Mouse (Mus musculus) inflammation-experienced regulatory T-cells, adult 6 months (primary cell): ENCODE results near the gene Cpe. TPM values are rescaled to one million over a fixed set of nuclear protein-coding genes. Genes with fewer than 3 reads are reported as not detected.

Experiments
- ATAC-seq: one replicate; pipeline ENCODE4 v1.8.0; 2017
- polyA plus RNA-seq, 3 experiments: library from polyadenylated mRNA; unstranded; fragments of 100-300 nt; shearing (Covaris generic); gene quantifications; one replicate each; pipeline ENCODE4 v1.2.1; 2017

Gene Cpe
- polyA plus RNA-seq, 3 experiments from 2014 or later = 1.4 to 2.8 (median 1.6) TPM

DNA sequence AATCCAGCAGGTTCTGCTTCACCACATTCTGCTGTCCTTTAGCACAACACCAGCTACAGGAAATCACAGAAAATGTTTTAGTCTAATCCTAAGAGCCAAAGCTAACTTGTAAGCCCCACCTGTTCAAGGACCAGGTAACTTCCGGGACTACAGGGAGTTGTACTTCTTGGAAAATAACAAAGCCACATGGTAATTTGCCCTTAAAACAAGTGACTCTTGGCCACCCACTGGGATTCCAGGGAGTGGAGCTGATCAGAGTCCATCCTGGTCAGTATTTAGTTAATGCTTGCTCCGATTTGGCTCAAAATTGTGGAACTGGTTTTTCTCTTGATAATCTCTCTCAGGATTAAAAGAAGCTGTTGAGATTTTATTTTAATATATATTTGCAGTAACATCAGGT is 61.1 kb downstream of the Cpe start:
- no peak for ATAC-seq

DNA sequence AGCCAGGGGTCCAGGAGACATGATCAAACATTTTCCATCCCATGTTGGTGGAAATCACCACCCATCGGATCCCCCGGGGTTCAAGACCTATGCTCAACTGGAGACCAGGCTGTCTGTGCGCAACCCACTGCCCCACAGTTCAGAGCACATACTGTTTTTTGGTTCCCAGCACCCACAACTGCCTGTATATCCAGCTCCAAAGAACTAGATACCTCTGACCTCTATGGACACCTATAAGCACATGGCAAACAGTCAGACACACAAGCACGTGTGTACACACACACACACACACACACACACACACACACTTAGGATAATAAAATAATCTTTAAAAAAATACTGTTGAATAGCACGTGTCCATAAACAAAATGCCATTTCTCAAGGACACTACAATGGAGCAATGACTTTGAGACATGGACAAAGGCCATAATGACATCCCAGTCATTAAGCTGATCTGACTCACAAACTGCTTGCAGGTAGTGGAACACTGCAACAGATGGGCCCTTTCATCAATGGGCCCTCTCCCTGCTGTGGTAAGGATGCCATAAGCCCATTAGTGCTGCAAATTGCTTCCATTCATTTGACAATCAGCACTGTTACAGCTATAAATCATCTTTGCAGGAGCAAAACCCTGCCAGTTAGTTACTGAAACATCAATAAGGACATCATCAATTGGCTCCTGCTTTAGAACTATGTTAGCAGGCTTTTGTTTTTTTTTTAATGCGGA is 63.7 kb downstream of the Cpe start:
- ATAC-seq = no peak

DNA sequence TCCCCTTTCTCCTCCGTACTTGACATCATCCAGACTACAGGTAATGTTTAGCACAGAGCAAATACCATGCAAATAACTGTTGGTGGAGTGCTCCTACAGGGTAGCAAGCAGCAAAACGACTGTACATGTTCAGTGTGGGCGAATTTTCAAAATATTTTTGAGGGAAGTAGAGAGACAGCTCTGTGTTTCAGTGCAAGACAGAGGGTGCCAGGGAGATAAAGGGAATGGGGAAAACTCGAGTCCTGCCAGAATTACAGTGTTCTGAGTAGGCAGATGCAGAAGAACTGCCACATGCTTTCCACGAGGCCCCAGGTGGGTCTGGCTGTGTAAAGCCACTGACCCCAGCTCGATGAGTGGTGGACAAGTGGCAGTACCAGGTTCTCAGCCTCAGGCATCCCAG is 64.8 kb downstream of the Cpe start:
- no peak for ATAC-seq

DNA sequence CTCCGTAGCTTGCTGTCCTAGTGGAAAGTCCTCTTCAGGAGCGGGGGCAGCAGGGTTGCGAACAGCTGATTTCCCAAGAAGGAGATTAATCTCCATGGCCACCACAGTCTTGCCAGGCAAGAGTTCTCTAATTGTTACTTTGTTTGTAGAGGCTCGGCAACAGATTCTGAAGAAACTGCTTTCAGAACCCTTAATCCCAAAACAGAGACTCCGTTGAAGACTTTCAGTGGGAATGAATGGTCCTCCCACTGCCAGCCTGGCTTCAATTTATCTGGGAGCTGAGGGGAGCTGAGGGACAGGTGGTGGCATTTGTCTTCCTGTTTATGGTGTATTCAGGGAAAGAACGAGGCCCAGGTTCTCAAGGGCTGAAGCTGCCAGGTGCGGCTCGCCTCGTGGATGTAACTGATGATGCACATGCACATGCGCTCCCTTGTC is 68.2 kb downstream of the Cpe start:
- ATAC-seq = no peak

DNA sequence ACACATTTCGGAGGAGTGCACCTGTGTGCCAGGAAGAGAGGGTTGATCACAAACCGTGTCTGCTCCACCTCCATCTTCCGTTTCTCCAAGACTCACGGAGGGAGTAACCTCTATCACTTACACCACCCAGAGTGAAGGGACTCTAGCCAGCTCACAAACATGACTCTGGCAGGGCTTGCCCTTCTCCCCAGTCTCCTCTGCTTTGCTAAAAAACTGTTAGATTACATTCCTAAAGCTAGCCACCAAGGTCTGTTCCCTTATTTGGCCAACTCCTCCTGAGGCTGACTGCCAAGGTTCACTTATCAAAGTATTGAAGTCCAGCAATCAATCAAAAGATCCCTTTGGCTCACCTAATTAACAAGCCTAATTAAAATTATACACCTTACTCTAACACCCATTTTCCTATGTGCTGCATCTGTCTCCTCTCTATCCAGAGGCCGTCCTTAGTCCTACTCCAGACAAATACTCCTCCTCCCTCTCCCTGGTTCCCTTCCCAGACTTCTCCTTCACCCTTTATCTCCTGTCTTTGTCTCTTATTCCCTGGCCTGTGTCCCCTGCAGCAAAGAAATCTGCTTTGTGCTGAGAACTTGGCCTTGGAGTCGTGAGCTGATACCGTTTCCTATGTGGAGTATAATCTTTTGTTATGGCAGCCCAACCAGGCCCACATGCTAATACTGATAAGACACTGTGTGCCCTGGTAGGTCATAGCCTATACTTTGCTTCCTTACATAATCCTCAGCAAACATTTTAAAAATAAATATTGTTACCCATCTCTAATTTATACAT is 72.3 kb downstream of the Cpe start:
- ATAC-seq = no peak

DNA sequence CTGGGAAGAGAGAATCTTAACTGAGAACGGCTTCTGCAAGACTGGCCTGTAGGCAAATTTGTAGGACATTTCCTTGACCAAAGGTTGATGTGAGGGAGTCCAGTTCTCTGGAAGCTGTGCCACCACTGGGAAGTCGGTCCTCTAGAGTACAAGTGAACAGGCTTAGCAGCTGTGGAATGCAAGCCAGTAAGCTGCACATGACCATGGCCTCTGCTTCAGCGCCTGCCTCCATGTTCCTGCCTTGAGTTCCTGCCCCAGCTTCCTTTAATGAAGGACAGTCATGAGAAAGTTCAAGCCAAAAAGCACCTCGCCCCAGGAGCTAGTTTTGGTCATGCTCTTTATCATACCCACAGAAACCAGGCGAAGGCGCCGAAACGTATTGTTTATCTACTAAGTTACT is 73.2 kb downstream of the Cpe start:
- no peak for ATAC-seq

DNA sequence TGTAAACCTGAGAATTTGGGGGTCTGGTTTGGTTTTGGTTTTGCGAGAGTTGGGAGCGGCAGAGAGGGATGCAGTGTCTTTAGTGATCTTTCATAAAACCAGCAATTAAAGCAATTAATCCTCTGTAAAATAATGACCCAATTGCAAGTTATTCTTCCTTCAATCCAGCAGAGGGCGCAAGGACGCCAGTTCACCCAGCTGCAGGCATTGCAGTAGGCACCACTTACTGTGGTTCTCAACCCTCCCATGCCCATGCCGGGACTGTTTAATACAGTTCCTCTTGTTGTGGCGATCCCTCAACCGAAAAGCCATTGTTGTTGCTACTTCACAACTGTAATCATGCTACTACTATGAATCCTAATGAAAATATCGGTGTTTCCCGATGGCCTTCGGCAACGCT is 74.2 kb downstream of the Cpe start:
- peak; percentile 77 for ATAC-seq

DNA sequence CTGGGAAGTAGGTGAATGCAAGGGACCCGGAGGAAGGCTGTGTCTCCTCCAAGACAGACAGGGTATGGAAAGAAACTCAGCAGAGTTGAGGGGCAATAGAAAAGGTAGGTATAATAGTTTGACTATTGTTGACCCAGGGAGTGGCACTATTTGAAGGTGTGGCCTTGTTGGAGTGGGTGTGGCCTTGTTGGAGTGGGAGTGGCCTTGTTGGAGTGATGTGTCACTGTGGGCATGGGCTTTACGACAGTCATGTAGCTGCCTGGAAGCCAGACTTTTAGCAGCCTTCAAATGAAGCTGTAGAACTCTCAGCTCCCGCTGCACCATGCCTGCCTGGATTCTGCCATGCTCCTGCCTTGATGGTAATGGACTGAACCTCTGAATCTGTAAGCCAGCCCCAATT is 76.3 kb downstream of the Cpe start:
- ATAC-seq = no peak

DNA sequence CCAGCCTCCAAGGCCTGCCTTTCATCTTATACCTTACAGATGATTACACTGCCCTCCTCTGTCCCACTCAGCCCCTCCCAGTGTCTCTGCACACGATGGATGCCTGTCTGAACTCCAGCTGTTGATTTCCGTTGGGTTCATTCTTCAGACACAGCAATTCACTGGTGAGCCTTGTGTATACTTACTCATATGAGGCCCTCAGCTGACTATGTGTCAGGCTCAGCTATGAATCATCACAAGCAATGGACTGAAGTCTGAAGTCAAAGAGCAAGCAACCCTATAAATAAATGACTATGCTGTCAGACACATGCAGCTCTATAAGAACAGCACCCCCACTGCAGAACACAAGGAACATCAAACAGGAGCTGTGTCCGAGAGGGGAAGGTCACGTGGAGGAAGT is 77.4 kb downstream of the Cpe start:
- ATAC-seq = peak; percentile 32

DNA sequence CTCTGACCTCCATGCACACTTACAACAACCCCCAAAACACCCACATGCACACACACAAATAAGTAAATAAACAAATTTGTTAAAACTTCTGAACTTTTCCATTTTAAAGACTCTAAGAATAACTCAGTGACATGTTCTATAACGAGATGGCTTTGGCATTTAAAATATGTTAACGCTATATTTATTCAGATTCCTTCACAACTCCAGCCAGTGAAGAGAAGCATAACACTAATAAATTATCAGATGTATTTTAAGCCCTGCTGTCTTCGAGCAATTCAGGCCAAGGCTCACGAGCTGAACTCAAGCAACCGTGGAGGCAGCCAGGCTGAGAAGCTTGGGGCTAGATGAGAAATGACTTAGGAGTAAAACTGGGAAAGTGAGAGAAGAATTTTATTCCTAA is 79.2 kb downstream of the Cpe start:
- no peak for ATAC-seq

DNA sequence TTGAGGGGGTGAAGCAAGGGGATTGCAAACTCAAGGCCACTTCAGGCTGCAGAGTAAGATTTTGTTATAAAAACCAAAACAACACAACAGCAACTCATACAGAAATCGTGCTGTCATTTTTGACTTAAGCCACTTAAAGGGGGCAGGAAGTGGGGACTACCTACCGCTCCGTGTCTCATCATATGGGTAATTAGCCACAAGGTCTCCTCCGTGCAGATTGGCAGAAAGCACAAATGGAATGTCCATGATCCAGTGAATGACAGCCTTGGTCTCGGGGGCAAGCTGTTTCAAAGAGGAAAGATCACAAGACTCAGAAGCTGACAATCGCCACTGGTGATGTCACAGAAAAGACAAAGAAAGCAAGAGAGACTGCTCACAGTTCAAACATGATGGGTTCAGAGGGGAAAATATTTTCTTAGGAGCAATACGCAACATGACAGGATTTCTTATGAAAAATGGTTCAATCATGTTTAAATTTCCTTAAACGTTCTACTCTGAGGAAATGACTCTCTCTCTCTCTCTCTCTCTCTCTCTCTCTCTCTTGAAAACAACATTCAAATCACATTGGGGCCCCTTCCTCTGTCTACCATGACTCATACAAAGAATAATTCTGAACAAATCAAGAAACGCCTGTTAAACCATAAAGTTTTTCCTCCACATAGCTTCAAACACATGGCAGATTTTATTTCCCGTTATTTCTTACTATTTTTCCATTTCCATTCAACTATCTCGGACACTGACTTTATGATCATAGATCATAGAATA is 81.5 kb downstream of the Cpe start:
- peak; percentile 62 for ATAC-seq

DNA sequence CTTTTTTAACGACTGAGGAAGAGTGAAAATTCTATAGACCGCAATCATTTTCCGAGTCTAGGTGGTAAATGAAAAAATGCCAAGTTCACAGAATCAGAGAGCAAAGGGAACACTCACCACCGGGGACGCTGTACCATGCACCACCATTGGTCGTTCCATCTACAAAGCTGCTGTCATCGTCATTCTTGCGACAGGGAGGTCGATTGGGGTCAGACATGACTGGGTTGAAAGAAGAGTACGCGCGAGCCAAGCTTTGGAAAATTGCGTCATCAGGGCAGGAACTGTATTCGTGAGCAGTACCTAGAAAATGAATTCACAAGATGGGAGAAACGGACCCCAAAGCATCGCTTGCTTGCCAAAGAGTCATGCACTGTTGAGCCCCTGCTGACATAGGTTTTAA is 83.9 kb downstream of the Cpe start:
- no peak for ATAC-seq

DNA sequence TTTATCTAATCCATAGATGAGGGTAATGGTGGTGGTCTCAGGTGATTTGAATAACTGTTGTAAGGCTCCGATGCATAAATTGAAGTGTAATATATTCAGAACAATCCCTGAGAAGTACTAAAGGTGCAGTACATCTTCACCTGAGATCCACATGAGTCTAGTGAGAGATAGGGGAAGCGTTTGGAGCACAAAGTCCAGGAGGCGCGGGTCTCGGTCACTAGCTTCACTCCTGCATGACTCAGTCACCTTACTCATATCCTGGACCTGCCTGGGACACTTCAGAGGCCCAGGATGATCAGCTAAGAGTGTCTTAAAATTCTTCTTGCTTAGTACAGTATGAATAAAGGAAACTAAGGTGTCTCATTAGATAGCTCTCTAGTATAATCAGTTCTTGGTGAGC is 86.8 kb downstream of the Cpe start:
- ATAC-seq = no peak

DNA sequence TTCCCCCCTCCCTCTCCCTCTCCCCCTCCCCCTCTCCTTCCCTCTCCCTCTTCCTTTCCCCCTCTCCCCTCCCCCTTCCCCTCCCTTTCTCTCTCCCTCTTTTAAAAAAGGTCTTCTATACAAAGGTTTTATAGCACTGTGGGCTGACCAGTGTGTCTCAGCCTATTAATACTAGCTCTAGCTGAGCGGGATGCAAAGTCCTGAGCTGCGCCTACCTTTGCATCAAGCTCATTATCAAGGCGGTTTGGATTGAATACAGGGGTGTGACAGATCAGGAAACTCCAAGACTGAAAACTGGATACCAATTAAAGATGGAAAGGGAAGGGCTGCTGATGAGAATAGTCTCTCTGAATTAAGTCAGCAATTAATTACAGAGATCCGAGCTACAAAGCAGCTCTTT is 94.6 kb downstream of the Cpe start:
- ATAC-seq = no peak

DNA sequence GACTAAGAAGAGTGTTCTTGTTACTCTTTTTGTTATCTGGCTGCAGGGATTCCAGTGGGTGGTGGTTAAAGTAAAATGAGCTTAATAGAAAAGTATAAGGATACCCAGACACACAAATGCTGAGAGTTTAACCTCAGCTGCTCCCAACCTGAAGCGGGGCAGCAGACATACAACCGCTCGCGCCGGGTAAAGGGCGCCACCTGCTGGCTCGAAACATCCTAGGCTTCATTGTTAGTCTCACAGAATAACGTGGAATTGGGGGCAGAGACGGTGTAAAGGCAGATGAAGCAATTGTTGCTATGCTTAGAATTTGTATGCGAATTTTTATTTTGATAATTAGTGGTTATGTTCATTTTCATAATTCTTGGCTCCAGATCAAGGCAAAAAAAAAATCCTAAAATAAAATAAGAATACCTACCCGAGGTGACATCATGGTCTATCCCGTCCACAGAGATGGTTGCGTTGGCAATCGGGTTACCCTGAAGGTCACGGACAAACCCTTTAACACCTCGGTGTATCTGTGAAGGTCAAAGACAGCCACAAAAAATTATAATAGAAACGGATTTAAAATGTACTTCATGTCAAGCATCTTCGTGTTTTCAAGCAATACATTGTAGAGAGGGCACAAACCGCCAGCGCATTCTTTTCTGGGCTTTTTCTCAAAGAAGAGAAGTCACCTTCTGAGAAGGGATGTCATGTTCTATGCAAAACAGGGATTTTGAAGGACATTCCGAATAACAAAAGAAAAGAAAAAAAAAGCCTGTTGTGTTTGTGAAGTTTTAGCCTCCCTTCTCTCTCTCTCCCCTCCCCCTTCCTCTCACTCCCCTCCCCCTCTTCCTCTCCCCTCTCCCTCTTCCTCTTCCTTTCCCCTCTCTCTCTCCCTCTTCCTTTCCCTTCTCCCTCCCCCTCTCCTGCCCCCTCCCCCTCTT is 95.5 kb downstream of the Cpe start:
- peak; percentile 75 for ATAC-seq

DNA sequence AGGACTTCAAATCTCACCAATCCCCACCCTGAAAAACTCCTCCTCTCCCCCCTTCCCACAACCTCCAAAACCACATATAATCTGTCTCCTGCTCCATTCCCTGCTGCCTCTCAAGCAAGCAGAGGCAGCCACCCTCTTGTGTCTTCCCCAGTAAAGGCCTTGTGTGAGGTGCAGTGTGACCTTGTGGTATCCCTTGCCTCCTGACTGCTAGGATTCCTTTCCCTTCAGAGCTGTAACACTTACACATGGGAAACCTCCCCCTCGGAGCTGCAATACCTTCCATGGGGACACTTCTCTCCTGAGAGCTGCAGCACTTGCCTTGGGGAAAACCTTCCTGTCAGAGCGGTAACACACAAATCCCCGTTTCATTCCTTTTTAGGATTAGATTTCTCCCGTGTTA is 96.5 kb downstream of the Cpe start:
- ATAC-seq = no peak

DNA sequence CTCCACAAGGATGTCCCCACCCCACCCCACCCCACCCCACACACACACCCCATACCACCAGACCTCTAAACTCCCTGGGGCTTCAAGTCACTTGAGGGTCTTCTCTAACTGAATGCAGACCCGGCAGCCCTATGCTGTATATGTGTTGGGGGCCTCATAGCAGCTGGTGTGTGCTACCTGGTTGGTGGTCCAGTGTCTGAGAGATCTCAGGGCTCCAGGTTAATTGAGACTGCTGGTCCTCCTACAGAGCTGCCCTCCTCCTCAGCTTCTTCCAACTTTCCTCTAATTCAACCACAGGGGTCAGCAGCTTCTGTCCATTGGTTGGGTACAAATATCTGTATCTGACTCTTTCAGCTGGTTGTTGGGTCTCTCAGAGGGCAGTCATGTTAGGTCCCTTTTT is 102.4 kb downstream of the Cpe start:
- no peak for ATAC-seq

DNA sequence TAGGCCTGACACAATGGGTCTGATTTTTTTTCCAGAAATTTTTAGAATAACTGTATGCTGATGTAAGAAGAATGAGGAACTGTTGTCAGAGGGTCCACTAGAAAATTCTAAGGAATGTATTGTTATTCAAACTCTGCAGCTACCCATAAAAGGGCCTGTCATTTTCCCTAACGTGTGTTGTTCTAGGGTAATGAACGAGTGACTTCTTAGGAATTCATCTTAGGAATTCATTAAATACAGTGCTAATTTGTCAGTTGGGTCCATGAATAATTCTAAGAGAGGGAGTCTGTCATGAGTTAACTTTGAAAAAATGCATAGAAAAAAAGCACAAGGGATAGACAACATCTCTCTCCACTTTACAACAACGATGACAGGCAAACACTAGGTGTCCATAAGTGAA is 110.0 kb downstream of the Cpe start:
- ATAC-seq = no peak

DNA sequence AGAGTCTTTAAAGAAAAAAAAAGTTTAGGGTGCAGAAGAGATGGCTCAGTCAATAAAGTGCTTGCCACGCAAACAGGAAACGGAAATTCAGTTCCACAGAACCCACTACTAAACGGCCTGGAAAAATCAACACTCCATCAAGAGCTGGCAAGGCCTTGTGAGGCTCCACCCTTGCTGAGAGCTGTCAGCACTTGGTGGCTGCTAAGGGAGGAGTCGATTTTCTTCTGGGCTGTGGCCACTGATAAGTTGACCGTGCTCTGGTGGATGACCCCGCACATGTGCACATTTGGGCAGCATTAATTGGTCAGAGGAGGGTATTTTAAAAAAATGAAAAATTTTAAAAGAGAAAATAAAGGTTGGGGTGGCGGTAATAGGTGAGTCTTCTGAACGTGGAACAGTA is 114.6 kb downstream of the Cpe start:
- ATAC-seq = no peak

DNA sequence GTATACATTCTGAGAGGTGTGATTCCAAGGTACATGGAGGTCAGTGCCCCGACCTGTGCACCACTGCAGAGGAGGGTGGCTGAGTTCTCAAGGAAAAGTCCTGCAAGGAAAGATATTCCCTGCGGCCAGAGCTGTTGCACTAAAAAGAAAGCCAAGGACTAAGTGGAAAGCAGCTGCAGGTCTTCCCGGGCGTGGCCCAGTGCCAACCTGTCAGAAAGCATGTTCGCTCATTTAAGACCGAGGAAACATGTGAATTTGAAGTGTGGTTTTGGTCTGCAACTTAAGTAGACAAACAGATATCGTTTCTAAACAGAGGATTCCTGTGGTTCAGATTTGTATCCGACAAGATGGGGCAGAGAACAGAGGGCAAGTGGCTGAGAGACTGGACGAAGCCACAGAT is 117.9 kb downstream of the Cpe start:
- no peak for ATAC-seq

DNA sequence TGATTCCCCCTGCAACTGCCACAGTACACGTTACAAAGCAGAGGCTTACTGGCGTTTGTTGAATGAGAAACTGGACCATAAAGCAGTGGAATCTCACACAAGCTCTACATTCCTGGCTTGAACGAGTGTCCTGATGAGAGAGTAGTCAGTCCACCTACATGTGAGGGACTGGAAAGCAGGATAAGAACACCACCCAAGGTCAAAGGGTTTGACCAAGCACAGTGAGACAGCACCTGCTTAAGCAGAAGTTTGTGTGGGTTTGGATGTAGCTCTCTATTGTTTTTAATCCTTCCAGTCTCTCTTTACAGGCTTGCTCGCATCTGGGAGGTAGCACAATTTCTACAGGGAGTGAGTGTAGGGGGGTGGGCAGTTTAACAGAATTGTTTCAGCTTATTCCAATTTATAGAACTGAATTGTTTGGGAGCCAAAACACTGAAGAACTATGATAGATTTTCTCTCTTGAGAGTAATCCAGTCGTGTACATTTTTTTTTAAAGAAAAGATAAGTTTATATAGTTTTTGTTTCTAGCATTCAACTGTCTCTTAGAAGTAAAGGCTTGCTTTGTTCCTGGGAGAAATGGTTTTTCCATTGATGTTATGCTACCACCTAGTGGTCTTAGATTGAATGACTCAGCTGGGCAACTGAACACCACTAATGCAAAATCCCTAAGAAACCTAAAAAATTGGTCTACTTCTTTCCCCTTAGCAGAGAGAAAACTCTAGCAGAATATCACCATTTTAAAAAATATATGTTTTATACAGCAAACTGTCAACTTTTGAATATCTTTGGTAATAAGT is 144.6 kb downstream of the Cpe start:
- ATAC-seq = no peak

DNA sequence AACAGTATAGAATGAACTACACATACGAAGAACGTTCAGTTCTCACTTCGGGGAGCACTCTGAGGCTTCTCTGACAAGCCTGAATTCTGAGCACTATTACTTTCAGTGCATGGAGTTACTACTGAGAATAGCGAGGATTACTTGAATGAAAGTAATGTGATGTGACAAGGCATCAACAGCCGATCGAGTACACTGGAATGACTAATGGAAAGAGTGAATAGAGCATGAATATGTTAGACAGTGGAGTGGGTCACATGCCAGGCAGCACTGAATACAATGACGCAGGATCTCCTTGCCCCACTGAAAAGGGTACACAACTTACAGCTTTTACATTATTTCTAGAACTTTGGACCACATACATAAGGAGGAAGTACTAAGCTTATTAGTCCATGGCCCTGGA is 149.4 kb downstream of the Cpe start:
- no peak for ATAC-seq
